In the genomic region with DNA sequence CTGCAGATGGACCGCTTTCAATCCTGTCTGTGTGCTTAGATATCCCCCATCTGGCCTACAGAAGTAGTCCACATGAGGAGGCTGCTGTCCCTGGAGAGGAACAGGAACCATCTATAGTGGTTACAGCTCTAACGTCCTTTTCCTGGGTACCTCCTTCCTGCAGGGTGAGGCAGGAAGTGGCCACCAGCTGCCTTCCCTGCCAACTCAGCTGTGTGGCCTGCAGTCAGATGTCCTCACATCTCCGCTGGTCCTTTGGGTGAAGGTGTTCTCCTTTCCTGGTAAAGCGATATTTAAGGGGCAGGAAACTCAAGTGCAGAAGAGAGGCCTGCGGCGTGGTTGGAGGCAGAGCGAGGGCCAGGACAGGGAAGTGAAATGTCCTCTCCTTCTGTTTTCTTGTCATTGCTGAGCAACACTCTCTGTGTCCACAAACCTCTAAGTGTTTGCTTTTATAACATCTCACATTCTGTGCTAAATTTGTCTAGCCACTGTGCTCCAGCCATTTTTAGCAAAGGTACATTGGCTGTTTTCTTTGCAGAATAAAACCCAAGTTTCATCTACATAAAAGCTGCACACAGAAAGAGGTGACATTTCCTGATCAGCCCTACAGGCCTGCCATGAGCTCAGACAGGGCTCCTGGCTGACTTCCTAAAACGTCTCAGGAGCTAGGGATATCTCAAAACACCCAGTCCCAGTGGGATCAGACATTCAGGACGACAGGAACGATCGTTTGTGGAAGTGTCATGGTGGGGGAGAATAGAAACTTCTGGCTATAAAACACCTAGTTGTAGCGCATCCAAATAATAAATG, we compare ENCODE assay signal across 8 mouse cellular contexts.
DNase-seq lines count a peak whose midpoint lies in the region; ATAC-seq and TF ChIP-seq lines count a peak whose summit lies in the region.

No protein-coding gene starts in this region.

- no peak overlapping the region for H3K4me2 ChIP-seq in stomach, embryonic 16.5 days (ENCODE audit: low read depth, low read length)

- no peak overlapping the region for H3K4me3 ChIP-seq in testis, adult 2 months (ENCODE audit: control insufficient read depth, low read depth, low read length)
- no peak overlapping the region for H3K4me3 ChIP-seq in left cerebral cortex, adult 2 months
- H3K4me3 ChIP-seq in stomach, embryonic 16.5 days (replicated peaks; ENCODE audit: low read length) = no peak overlapping the region

- no peak for DNase-seq in testis, postnatal 10 days (ENCODE audit: low spot score)
- peak; percentile 74 to 83 for DNase-seq in heart, adult 9 months (ENCODE audit: low spot score in 2 of 2)
- DNase-seq in left cerebral cortex, adult 2 months (ENCODE audit: extremely low spot score in 1 of 2, low spot score in 2 of 2) = peak in 1 of 2 experiments; percentile 21
- DNase-seq in lung, postnatal 36 days = peak; percentile 83
- no peak for DNase-seq in cerebellum, adult 9-10 months
- no peak for DNase-seq in testis, postnatal 14 days (ENCODE audit: low spot score)

- H3K27ac ChIP-seq in testis, adult 2 months (ENCODE audit: control insufficient read depth, insufficient read depth, low read depth, low read length) = peak overlapping the region; percentile 38; the same call in 1 of the 2 replicates
- H3K27ac ChIP-seq in left cerebral cortex, adult 2 months = peak overlapping the region; percentile 76
- H3K27ac ChIP-seq in stomach, embryonic 16.5 days (ENCODE audit: low read length) = peak overlapping the region; percentile 28; the same call in 1 of the 2 replicates

- intact Hi-C loops in left cerebral cortex, adult 2 months (cut with DNase I) = loop anchor here (2.0 to 5.0 kb wide), 3 partner anchors 69 to 163 kb away; no protein-coding TSS in a partner anchor

- no peak for TF ChIP-seq CTCF in testis, adult 2 months (IDR thresholded peaks at IDR 0.05; ENCODE audit: control insufficient read depth, insufficient read depth, insufficient replicate concordance, low read depth, low read length)
- TF ChIP-seq CTCF in left cerebral cortex, adult 2 months (IDR thresholded peaks at IDR 0.05) = peak; percentile 13

- peaks cover 2% of the 10 kb centered on the region; the same call in 1 of the 2 replicates for H3K4me1 ChIP-seq in testis, adult 2 months (ENCODE audit: control insufficient read depth, insufficient read depth, low read length)
- H3K4me1 ChIP-seq in stomach, embryonic 16.5 days (ENCODE audit: control insufficient read depth, insufficient read depth, low read length) = peaks cover 4% of the 10 kb centered on the region

- no peak overlapping the region for H3K9ac ChIP-seq in stomach, embryonic 16.5 days (ENCODE audit: low read length)

- ATAC-seq in stomach, embryonic 16.5 days (ENCODE audit: insufficient read depth, low FRiP score) = peak; percentile 34; the same call in 1 of the 2 replicates

- H3K9me3 ChIP-seq in stomach, embryonic 16.5 days (replicated peaks; ENCODE audit: control insufficient read depth, low read length) = no peaks in the 10 kb centered on the region

- no peak for TF ChIP-seq POLR2A in testis, adult 2 months (IDR thresholded peaks at IDR 0.05; ENCODE audit: control insufficient read depth, low read depth, low read length)

- WGBS in stomach, embryonic 16.5 days = 67% methylated on average over 12 of the region's 12 CpGs

- no peaks in the 10 kb centered on the region for H3K27me3 ChIP-seq in testis, adult 2 months (ENCODE audit: control insufficient read depth, insufficient read depth, low read length)
- no peaks in the 10 kb centered on the region for H3K27me3 ChIP-seq in stomach, embryonic 16.5 days (ENCODE audit: control insufficient read depth, insufficient read depth, low read length)

- H3K36me3 ChIP-seq in testis, adult 2 months (ENCODE audit: control insufficient read depth, insufficient read depth, low read length) = no peaks in the 10 kb centered on the region
- no peaks in the 10 kb centered on the region for H3K36me3 ChIP-seq in stomach, embryonic 16.5 days (ENCODE audit: control insufficient read depth, insufficient read depth, low read length)

Comparison
In these comparisons a context has a peak if more than half of its experiments do, and no peak if none do; other contexts are left out.
1. DNase-seq: peak in heart, adult 9 months (2 of 2) and lung, postnatal 36 days (single experiment); none in testis, postnatal 10 days (single experiment), cerebellum, adult 9-10 months (single experiment) and testis, postnatal 14 days (single experiment).
2. Peak in every context shown above with its lines, with median percentiles within 50 percentile points of each other: H3K27ac ChIP-seq.